Mouse (Mus musculus) thymus, adult 2 months (tissue): ENCODE data around the gene Pld4.

Source experiments
- CTCF ChIP-seq: fragments of 200-500 bp; IDR thresholded peaks from 2 replicates; pipeline ENCODE4 v1.5.1; 2012; ENCODE audit warnings: mild to moderate bottlenecking, control low read depth, low read length, moderate library complexity, borderline replicate concordance; ENCODE audit not compliant: control insufficient read depth, poor library complexity, insufficient read depth; ENCODE audit errors: extremely low read depth
- POLR2A ChIP-seq: fragments of 200-500 bp; IDR thresholded peaks from 2 replicates; pipeline ENCODE4 v1.6.1; 2012; ENCODE audit warnings: mild to moderate bottlenecking, low read length, control low read depth, moderate library complexity; ENCODE audit not compliant: control insufficient read depth, poor library complexity, insufficient read depth; ENCODE audit errors: extremely low read depth

- TF ChIP-seq CTCF (no peak), POLR2A (no peak)
Measured at GRCm38 (mm10) chr12:112713984-112714383, 46.5 kb upstream of the Pld4 start.
